Mouse (Mus musculus) stomach, postnatal 0 days (tissue): ENCODE results near the gene Cd248.

Experiments
- CTCF ChIP-seq: IDR thresholded peaks from 2 replicates; pipeline ENCODE4 v1.5.1; 2016; ENCODE audit warnings: antibody characterized with exemption, low read depth, mild to moderate bottlenecking, moderate library complexity
- EP300 ChIP-seq: optimal IDR thresholded peaks from 2 replicates; pipeline ENCODE3; 2016; ENCODE audit warnings: antibody characterized with exemption

- TF ChIP-seq CTCF (no peak), EP300 (no peak)
Measured at GRCm38 (mm10) chr19:5113783-5114182, 45.9 kb downstream of the Cd248 start.
